Mouse (Mus musculus): ENCODE results near the gene Olfr62. TPM values are rescaled to one million over a fixed set of nuclear protein-coding genes. Genes with fewer than 3 reads are reported as not detected.

Olfr62 gene
- polyA plus RNA-seq, 1 experiment from 2014 or later = 0.17 TPM

DNA sequence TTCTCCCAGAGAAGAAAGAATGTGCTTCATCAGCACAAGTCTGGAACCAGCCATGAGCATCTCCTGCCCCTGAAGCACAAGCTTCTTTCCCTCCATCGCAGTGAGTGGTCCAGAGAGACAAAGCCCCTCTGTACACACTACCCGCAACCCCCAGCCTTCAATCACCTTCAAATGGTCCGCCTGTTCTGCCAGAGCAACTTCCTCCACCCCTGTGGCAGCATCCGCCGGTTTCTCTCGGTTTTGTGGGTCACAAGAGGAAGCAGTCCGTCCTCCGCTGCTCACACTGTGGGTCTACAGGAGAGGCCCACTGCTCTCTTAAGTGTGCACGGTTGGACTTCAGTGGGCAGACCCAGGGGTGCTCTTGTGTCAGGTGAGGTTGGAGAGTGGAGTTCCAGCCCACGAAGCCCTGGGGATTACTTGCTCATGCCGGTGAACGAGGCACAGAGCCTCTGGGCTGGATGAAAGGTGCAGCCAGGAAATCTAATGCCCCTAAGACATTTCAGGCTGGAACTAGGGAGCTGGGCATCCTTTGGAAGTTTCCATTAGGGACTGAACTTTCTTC is 33.7 kb downstream of the Olfr62 start, which contains the start of gene Olfr1342:
Gene Olfr1342 (minus strand): TSS at position 345 of the 562 bp plus-strand sequence.
- Histone ChIP-seq H3K9me3 (replicated peaks) (no peaks in the 10 kb centered on the region), H3K36me3 (no peaks in the 10 kb centered on the region), H3K27me3 (0 out of 2 replicates have a peak, but pooled peaks cover 8% of the 10 kb centered on the region), H3K27ac (replicated peaks) (no peak within 1 kb of the TSS), H3K4me1 (no peaks in the 10 kb centered on the region), H3K9ac (no peak within 1 kb of the TSS), H3K4me2 (replicated peaks) (no peak within 1 kb of the TSS), H3K4me3 (replicated peaks) (no peak within 1 kb of the TSS)
- WGBS = 25% methylated on average over 12 of the region's 12 CpGs
- ATAC-seq (ENCODE audit: insufficient number of reproducible peaks, low FRiP score, low TSS enrichment, low read depth) = no peak

DNA sequence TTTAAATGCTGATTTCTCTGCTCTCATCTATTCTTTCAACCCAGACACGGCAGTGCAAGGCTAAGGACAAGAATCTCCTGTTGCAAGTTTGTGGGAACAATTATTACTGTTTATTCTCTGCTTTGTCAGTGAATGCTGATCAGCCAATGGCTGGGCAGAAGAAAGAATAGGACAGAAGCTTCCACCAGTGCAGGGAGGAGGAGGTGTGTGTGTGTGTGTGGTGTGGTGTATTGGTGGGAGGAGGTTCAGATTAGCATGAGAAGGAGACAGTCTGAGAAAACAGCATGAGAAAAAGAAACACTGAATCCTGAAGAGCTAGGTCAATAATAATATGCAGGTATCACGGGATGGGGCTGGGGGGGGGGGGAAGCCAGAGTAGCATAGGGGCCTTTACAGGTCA is 35.1 kb downstream of the Olfr62 start:
- H3K4me1 ChIP-seq = no peaks in the 10 kb centered on the region
- H3K36me3 ChIP-seq = no peaks in the 10 kb centered on the region
- no peaks in the 10 kb centered on the region for H3K9me3 ChIP-seq (replicated peaks)
- H3K27me3 ChIP-seq = 0 out of 2 replicates have a peak, but pooled peaks cover 8% of the 10 kb centered on the region
- no peak overlapping the region for H3K9ac ChIP-seq
- no peak overlapping the region for H3K4me2 ChIP-seq (replicated peaks)
- no peak overlapping the region for H3K4me3 ChIP-seq (replicated peaks)
- ATAC-seq (ENCODE audit: insufficient number of reproducible peaks, low FRiP score, low TSS enrichment, low read depth) = no peak
- 48% methylated on average over 2 of the region's 2 CpGs for WGBS
- no peak overlapping the region for H3K27ac ChIP-seq (replicated peaks)

- no peaks in the 10 kb centered on the region for H3K4me1 ChIP-seq
- no peaks in the 10 kb centered on the region for H3K27me3 ChIP-seq
- no peak within 1 kb of the TSS for H3K9ac ChIP-seq
- ATAC-seq (ENCODE audit: insufficient number of reproducible peaks, low FRiP score, low TSS enrichment, low read depth) = no peak
- no peaks in the 10 kb centered on the region for H3K9me3 ChIP-seq (replicated peaks)
- H3K27ac ChIP-seq (replicated peaks) = no peak within 1 kb of the TSS
- no peaks in the 10 kb centered on the region for H3K36me3 ChIP-seq
- no peak within 1 kb of the TSS for H3K4me2 ChIP-seq (replicated peaks)
- no peak within 1 kb of the TSS for H3K4me3 ChIP-seq (replicated peaks)
- WGBS = 65% methylated on average over 3 of the region's 3 CpGs
Measured at GRCm38 (mm10) chr4:118703223-118703622, 44.5 kb downstream of the Olfr62 start, which contains the start of gene Olfr1341. Gene Olfr1341, plus strand, starts transcription at chr4:118703523.

DNA sequence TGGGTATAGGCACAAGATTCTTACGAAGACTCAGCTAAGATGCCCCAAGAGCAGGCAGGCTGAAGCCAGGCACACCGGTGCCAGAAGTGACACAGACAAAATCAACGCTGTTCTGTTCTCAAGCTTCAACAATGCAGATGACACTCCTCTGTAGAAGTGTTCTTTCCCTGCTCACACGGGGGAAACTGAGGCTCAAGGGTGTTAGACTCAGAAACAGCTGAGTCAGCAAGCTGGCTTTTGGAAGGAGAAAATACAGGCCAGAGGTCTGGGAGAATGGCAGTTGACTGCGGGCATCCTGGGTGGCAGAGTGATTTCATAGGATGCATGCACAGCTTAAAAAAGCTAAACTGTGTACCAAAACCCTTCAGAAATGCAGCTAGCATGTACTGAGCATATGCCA is 49.3 kb downstream of the Olfr62 start:
- H3K36me3 ChIP-seq = no peaks in the 10 kb centered on the region
- H3K27ac ChIP-seq (replicated peaks) = no peak overlapping the region
- H3K9ac ChIP-seq = no peak overlapping the region
- no peaks in the 10 kb centered on the region for H3K9me3 ChIP-seq (replicated peaks)
- WGBS = 87% methylated on average over 5 of the region's 5 CpGs
- ATAC-seq (ENCODE audit: insufficient number of reproducible peaks, low FRiP score, low TSS enrichment, low read depth) = no peak
- H3K4me2 ChIP-seq (replicated peaks) = no peak overlapping the region
- H3K4me3 ChIP-seq (replicated peaks) = no peak overlapping the region
- no peaks in the 10 kb centered on the region for H3K4me1 ChIP-seq
- H3K27me3 ChIP-seq = no peaks in the 10 kb centered on the region

DNA sequence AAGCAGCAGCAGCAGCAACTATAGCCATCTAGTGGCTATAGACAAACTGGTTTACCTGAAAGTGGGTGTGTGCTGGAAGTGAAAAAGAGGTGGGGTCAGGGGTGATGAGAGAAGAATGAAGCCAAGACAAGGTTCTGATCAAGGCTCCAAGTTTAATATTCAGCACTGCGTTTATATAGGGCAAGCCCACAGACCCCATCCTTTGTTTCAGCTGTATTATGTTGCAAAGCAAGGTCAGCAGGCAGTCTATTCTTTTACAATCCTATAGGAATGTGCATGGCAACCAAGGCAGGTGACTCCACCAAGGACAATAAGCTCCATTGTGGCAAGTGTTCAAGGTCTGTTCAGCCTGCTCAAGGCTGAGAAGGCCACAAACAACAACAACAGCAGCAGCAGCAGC is 52.9 kb downstream of the Olfr62 start:
- H3K9me3 ChIP-seq (replicated peaks) = no peaks in the 10 kb centered on the region
- H3K27ac ChIP-seq (replicated peaks) = no peak overlapping the region
- no peaks in the 10 kb centered on the region for H3K27me3 ChIP-seq
- no peak for ATAC-seq (ENCODE audit: insufficient number of reproducible peaks, low FRiP score, low TSS enrichment, low read depth)
- no peak overlapping the region for H3K4me2 ChIP-seq (replicated peaks)
- 33% methylated on average over 1 of the region's 1 CpGs for WGBS
- H3K9ac ChIP-seq = no peak overlapping the region
- H3K4me1 ChIP-seq = no peaks in the 10 kb centered on the region
- no peak overlapping the region for H3K4me3 ChIP-seq (replicated peaks)
- no peaks in the 10 kb centered on the region for H3K36me3 ChIP-seq

Other genes starting within 250 kb of the Olfr62 start
- 7.5 and 7.6 TPM in 2 replicates for gene Szt2, start 249.7 kb upstream of the Olfr62 start, polyA plus RNA-seq (2015; fragmentation: Nextera tagmentation; extraction: Ambion mirVana)
- gene Med8, start 249.6 kb upstream of the Olfr62 start, polyA plus RNA-seq (2015; fragmentation: Nextera tagmentation; extraction: Ambion mirVana) = 102 and 106 TPM in 2 replicates
- gene Elovl1, start 230.9 kb upstream of the Olfr62 start, polyA plus RNA-seq (2015; fragmentation: Nextera tagmentation; extraction: Ambion mirVana) = 160 and 179 TPM in 2 replicates
- 178 and 183 TPM in 2 replicates for gene Cdc20, start 221.6 kb upstream of the Olfr62 start, polyA plus RNA-seq (2015; fragmentation: Nextera tagmentation; extraction: Ambion mirVana)
- 0.25 and 0.26 TPM in 2 replicates for gene Mpl, start 201.4 kb upstream of the Olfr62 start, polyA plus RNA-seq (2015; fragmentation: Nextera tagmentation; extraction: Ambion mirVana)
- gene Tie1, start 168.9 kb upstream of the Olfr62 start, polyA plus RNA-seq (2015; fragmentation: Nextera tagmentation; extraction: Ambion mirVana) = 25.6 and 27.1 TPM in 2 replicates
- 15.3 and 18.6 TPM in 2 replicates for gene 2610528J11Rik, start 132.0 kb upstream of the Olfr62 start, polyA plus RNA-seq (2015; fragmentation: Nextera tagmentation; extraction: Ambion mirVana)
- gene Tmem125, start 114.9 kb upstream of the Olfr62 start, polyA plus RNA-seq (2015; fragmentation: Nextera tagmentation; extraction: Ambion mirVana) = 11.7 and 17.4 TPM in 2 replicates
- 2.3 and 3.3 TPM in 2 replicates for gene Cfap57, start 38.2 kb upstream of the Olfr62 start, polyA plus RNA-seq (2015; fragmentation: Nextera tagmentation; extraction: Ambion mirVana)
- gene Ebna1bp2, start 38.2 kb upstream of the Olfr62 start, polyA plus RNA-seq (2015; fragmentation: Nextera tagmentation; extraction: Ambion mirVana) = 120 and 128 TPM in 2 replicates
- 0.13 and 0.15 TPM in 2 replicates for gene Olfr1342, start 33.8 kb downstream of the Olfr62 start, polyA plus RNA-seq (2015; fragmentation: Nextera tagmentation; extraction: Ambion mirVana)
- gene Olfr1341, start 44.6 kb downstream of the Olfr62 start, polyA plus RNA-seq (2015; fragmentation: Nextera tagmentation; extraction: Ambion mirVana) = 0.07 and 0.17 TPM in 2 replicates
- 0.44 and 0.50 TPM in 2 replicates for gene Olfr1340, start 61.2 kb downstream of the Olfr62 start, polyA plus RNA-seq (2015; fragmentation: Nextera tagmentation; extraction: Ambion mirVana)
- gene Olfr1339, start 73.2 kb downstream of the Olfr62 start, polyA plus RNA-seq (2015; fragmentation: Nextera tagmentation; extraction: Ambion mirVana) = 0.08 and 0.22 TPM in 2 replicates
- 0.19 and 0.37 TPM in 2 replicates for gene Olfr1338, start 99.8 kb downstream of the Olfr62 start, polyA plus RNA-seq (2015; fragmentation: Nextera tagmentation; extraction: Ambion mirVana)
- gene Olfr1337, start 123.6 kb downstream of the Olfr62 start, polyA plus RNA-seq (2015; fragmentation: Nextera tagmentation; extraction: Ambion mirVana) = not detected in 2 replicates
- not detected in 2 replicates for gene Olfr1335, start 151.0 kb downstream of the Olfr62 start, polyA plus RNA-seq (2015; fragmentation: Nextera tagmentation; extraction: Ambion mirVana)
- not detected in 2 replicates for gene Olfr1333, start 177.3 kb downstream of the Olfr62 start, polyA plus RNA-seq (2015; fragmentation: Nextera tagmentation; extraction: Ambion mirVana)
- gene Olfr1331, start 205.7 kb downstream of the Olfr62 start, polyA plus RNA-seq (2015; fragmentation: Nextera tagmentation; extraction: Ambion mirVana) = not detected in 2 replicates
- 0.36 TPM in 1 of 2 replicates, not detected in the other for gene Olfr1330, start 229.6 kb downstream of the Olfr62 start, polyA plus RNA-seq (2015; fragmentation: Nextera tagmentation; extraction: Ambion mirVana)

Data from embryonic facial prominence, embryonic 15.5 days (tissue).